Mouse (Mus musculus): ENCODE measurements around the gene Dip2a. TPM values are rescaled to one million over a fixed set of nuclear protein-coding genes. Genes with fewer than 3 reads are reported as not detected.

The Dip2a gene
- polyA plus RNA-seq, 1 experiment from 2014 or later: 16.1 TPM

- Histone ChIP-seq H3K27me3 (no peaks in the 10 kb centered on the region), H3K4me3 (no peak overlapping the region), H3K27ac (no peak overlapping the region), H3K9ac (no peak overlapping the region), H3K4me2 (replicated peaks) (peak overlapping the region; percentile 80), H3K4me1 (peaks cover 23% of the 10 kb centered on the region), H3K9me3 (replicated peaks) (no peaks in the 10 kb centered on the region), H3K36me3 (peaks cover 25% of the 10 kb centered on the region)
- 6% methylated on average over 4 of the region's 4 CpGs for WGBS
- ATAC-seq (ENCODE audit: low FRiP score): no peak
Observed at GRCm38 (mm10) chr10:76346589-76346988, 1.5 kb upstream of the Dip2a start.

DNA sequence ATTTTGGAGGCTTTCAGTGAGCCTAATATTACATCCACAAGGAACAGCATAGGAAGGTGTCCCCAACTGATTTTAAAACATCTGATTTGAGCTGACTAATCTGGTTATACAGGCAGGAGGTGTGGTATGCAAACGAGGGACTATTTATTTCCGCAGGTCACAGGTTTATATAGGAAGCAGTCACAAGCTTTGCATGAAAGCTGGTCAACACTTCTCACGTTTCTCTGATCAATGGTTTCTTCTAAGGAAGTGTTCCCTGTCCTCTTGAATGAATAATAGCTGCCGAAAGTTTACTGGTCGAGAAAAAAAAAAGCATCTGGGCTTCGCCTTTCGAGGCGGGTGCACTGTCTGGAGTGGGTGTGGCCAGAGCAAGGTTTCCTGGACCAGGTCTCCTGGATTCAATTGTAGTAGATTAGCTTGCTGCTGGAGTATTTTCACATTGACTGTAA lies 976 bp upstream of the Dip2a start:
- Histone ChIP-seq H3K9me3 (replicated peaks) (no peaks in the 10 kb centered on the region), H3K4me1 (peaks cover 23% of the 10 kb centered on the region), H3K36me3 (peaks cover 21% of the 10 kb centered on the region), H3K27ac (no peak overlapping the region), H3K4me2 (replicated peaks) (peak overlapping the region; percentile 80), H3K27me3 (no peaks in the 10 kb centered on the region), H3K9ac (peak overlapping the region; percentile 92; the same call in 1 of the 2 replicates), H3K4me3 (peak overlapping the region; percentile 90)
- ATAC-seq (ENCODE audit: low FRiP score): no peak
- 21% methylated on average over 8 of the region's 8 CpGs for WGBS

GRCm38 (mm10) chr10:76345540-76345902 lies 430 bp upstream of the Dip2a start:
- Histone ChIP-seq H3K4me3 (peak overlapping the region; percentile 90), H3K4me2 (replicated peaks) (peak overlapping the region; percentile 80), H3K9me3 (replicated peaks) (no peaks in the 10 kb centered on the region), H3K27ac (peak overlapping the region; percentile 52; the same call in 1 of the 2 replicates), H3K9ac (peak overlapping the region; percentile 92), H3K36me3 (peaks cover 16% of the 10 kb centered on the region), H3K4me1 (peaks cover 23% of the 10 kb centered on the region), H3K27me3 (no peaks in the 10 kb centered on the region)
- 6% methylated on average over 12 of the region's 12 CpGs for WGBS
- ATAC-seq (ENCODE audit: low FRiP score): no peak

GRCm38 (mm10) chr10:76334350-76334749 lies 10.7 kb downstream of the Dip2a start:
- Histone ChIP-seq H3K4me1 (peaks cover 12% of the 10 kb centered on the region), H3K4me2 (replicated peaks) (no peak overlapping the region), H3K36me3 (no peaks in the 10 kb centered on the region; the same call in 1 of the 2 replicates), H3K27ac (no peak overlapping the region), H3K4me3 (no peak overlapping the region), H3K9me3 (replicated peaks) (no peaks in the 10 kb centered on the region), H3K27me3 (no peaks in the 10 kb centered on the region), H3K9ac (no peak overlapping the region)
- WGBS: 34% methylated on average over 4 of the region's 4 CpGs
- ATAC-seq (ENCODE audit: low FRiP score): no peak

GRCm38 (mm10) chr10:76332040-76332439 lies 13.1 kb downstream of the Dip2a start:
- no peak for ATAC-seq (ENCODE audit: low FRiP score)
- no peak overlapping the region for H3K9ac ChIP-seq
- no peak overlapping the region for H3K4me2 ChIP-seq (replicated peaks)
- peaks cover 12% of the 10 kb centered on the region for H3K4me1 ChIP-seq
- no peaks in the 10 kb centered on the region for H3K27me3 ChIP-seq
- no peak overlapping the region for H3K4me3 ChIP-seq
- H3K9me3 ChIP-seq (replicated peaks): no peaks in the 10 kb centered on the region
- no peak overlapping the region for H3K27ac ChIP-seq
- H3K36me3 ChIP-seq: no peaks in the 10 kb centered on the region; the same call in 1 of the 2 replicates
- 55% methylated on average over 2 of the region's 2 CpGs for WGBS

- no peak overlapping the region for H3K4me2 ChIP-seq (replicated peaks)
- H3K36me3 ChIP-seq: 0 out of 2 replicates have a peak, but pooled peaks cover 7% of the 10 kb centered on the region
- H3K4me1 ChIP-seq: peaks cover 6% of the 10 kb centered on the region
- H3K27ac ChIP-seq: no peak overlapping the region
- no peaks in the 10 kb centered on the region for H3K9me3 ChIP-seq (replicated peaks)
- no peaks in the 10 kb centered on the region for H3K27me3 ChIP-seq
- ATAC-seq (ENCODE audit: low FRiP score): no peak
- H3K4me3 ChIP-seq: no peak overlapping the region
- 91% methylated on average over 4 of the region's 4 CpGs for WGBS
- no peak overlapping the region for H3K9ac ChIP-seq
Observed at GRCm38 (mm10) chr10:76329093-76329492, 16.0 kb downstream of the Dip2a start.

GRCm38 (mm10) chr10:76328574-76328973 lies 16.5 kb downstream of the Dip2a start:
- 0 out of 2 replicates have a peak, but pooled peaks cover 7% of the 10 kb centered on the region for H3K36me3 ChIP-seq
- H3K4me3 ChIP-seq: no peak overlapping the region
- no peak overlapping the region for H3K4me2 ChIP-seq (replicated peaks)
- H3K4me1 ChIP-seq: peaks cover 6% of the 10 kb centered on the region
- H3K27me3 ChIP-seq: no peaks in the 10 kb centered on the region
- ATAC-seq (ENCODE audit: low FRiP score): no peak
- no peak overlapping the region for H3K27ac ChIP-seq
- H3K9ac ChIP-seq: no peak overlapping the region
- 88% methylated on average over 3 of the region's 3 CpGs for WGBS
- H3K9me3 ChIP-seq (replicated peaks): no peaks in the 10 kb centered on the region

- no peak overlapping the region for H3K4me3 ChIP-seq
- H3K9ac ChIP-seq: no peak overlapping the region
- no peaks in the 10 kb centered on the region for H3K4me1 ChIP-seq
- H3K4me2 ChIP-seq (replicated peaks): no peak overlapping the region
- ATAC-seq (ENCODE audit: low FRiP score): no peak
- no peaks in the 10 kb centered on the region for H3K27me3 ChIP-seq
- WGBS: 75% methylated on average over 6 of the region's 6 CpGs
- H3K27ac ChIP-seq: no peak overlapping the region
- no peaks in the 10 kb centered on the region for H3K9me3 ChIP-seq (replicated peaks)
- 0 out of 2 replicates have a peak, but pooled peaks cover 7% of the 10 kb centered on the region for H3K36me3 ChIP-seq
Observed at GRCm38 (mm10) chr10:76326304-76327006, 18.6 kb downstream of the Dip2a start.

DNA sequence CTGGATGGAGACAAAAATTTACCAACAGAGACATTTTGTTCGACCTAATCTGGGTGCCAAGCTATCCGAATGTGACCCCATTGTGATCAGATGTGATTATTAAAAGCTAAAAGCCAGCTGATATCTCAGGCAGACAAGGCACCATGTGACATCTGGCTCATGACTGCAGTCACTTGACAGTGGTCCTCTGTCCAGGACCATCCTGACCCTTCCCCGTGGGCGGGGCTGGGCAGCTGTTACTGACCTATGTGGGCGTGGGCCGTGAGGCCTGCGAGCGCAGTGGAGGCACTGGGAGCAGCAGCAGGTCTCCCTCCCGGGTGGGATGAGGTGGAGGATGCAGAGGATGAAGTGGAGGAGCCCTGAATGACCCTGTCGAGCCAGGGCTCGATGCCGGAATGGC lies 27.5 kb downstream of the Dip2a start:
- no peak overlapping the region for H3K9ac ChIP-seq
- no peaks in the 10 kb centered on the region for H3K9me3 ChIP-seq (replicated peaks)
- 79% methylated on average over 12 of the region's 12 CpGs for WGBS
- H3K27me3 ChIP-seq: no peaks in the 10 kb centered on the region
- no peak overlapping the region for H3K27ac ChIP-seq
- H3K4me2 ChIP-seq (replicated peaks): no peak overlapping the region
- H3K4me1 ChIP-seq: no peaks in the 10 kb centered on the region
- no peak overlapping the region for H3K4me3 ChIP-seq
- H3K36me3 ChIP-seq: peaks cover 43% of the 10 kb centered on the region
- no peak for ATAC-seq (ENCODE audit: low FRiP score)

GRCm38 (mm10) chr10:76316194-76316593 lies 28.9 kb downstream of the Dip2a start:
- 84% methylated on average over 7 of the region's 7 CpGs for WGBS
- Histone ChIP-seq H3K36me3 (peaks cover 50% of the 10 kb centered on the region), H3K4me3 (no peak overlapping the region), H3K27ac (no peak overlapping the region), H3K4me2 (replicated peaks) (no peak overlapping the region), H3K9ac (no peak overlapping the region), H3K27me3 (no peaks in the 10 kb centered on the region), H3K4me1 (no peaks in the 10 kb centered on the region), H3K9me3 (replicated peaks) (no peaks in the 10 kb centered on the region)
- ATAC-seq (ENCODE audit: low FRiP score): no peak

GRCm38 (mm10) chr10:76306738-76307137 lies 38.4 kb downstream of the Dip2a start:
- Histone ChIP-seq H3K27me3 (no peaks in the 10 kb centered on the region), H3K4me1 (no peaks in the 10 kb centered on the region), H3K27ac (no peak overlapping the region), H3K36me3 (peaks cover 51% of the 10 kb centered on the region), H3K4me3 (no peak overlapping the region), H3K9me3 (replicated peaks) (no peaks in the 10 kb centered on the region), H3K9ac (no peak overlapping the region), H3K4me2 (replicated peaks) (no peak overlapping the region)
- ATAC-seq (ENCODE audit: low FRiP score): no peak
- 88% methylated on average over 9 of the region's 9 CpGs for WGBS

- Histone ChIP-seq H3K4me2 (replicated peaks) (no peak overlapping the region), H3K27ac (no peak overlapping the region), H3K4me1 (no peaks in the 10 kb centered on the region), H3K27me3 (no peaks in the 10 kb centered on the region), H3K4me3 (no peak overlapping the region), H3K9me3 (replicated peaks) (no peaks in the 10 kb centered on the region), H3K36me3 (peaks cover 66% of the 10 kb centered on the region), H3K9ac (no peak overlapping the region)
- WGBS: 92% methylated on average over 5 of the region's 5 CpGs
- ATAC-seq (ENCODE audit: low FRiP score): no peak
Observed at GRCm38 (mm10) chr10:76300133-76300532, 45.0 kb downstream of the Dip2a start.

- H3K36me3 ChIP-seq: peaks cover 91% of the 10 kb centered on the region
- H3K4me1 ChIP-seq: no peaks in the 10 kb centered on the region
- no peak overlapping the region for H3K4me3 ChIP-seq
- no peaks in the 10 kb centered on the region for H3K9me3 ChIP-seq (replicated peaks)
- H3K9ac ChIP-seq: no peak overlapping the region
- no peak for ATAC-seq (ENCODE audit: low FRiP score)
- no peaks in the 10 kb centered on the region for H3K27me3 ChIP-seq
- WGBS: 84% methylated on average over 4 of the region's 4 CpGs
- H3K4me2 ChIP-seq (replicated peaks): no peak overlapping the region
- H3K27ac ChIP-seq: no peak overlapping the region
Observed at GRCm38 (mm10) chr10:76293222-76293621, 51.9 kb downstream of the Dip2a start.

Data from hindbrain, embryonic 12.5 days (tissue).